Mouse (Mus musculus): Measurements from ENCODE around the gene Psme3. TPM values are rescaled to one million over a fixed set of nuclear protein-coding genes. Genes with fewer than 3 reads are reported as not detected.
A peak's percentile ranks its signal among the peaks of the same experiment; 100 is the strongest.

Psme3 gene
- polyA plus RNA-seq, 1 experiment: 89.9 TPM

- TF ChIP-seq MYOD1 (IDR thresholded peaks at IDR 0.05; ENCODE audit: control insufficient read depth, insufficient read length, low read depth) (no peak), USF1 (IDR thresholded peaks at IDR 0.05; ENCODE audit: low read depth) (no peak), CEBPB (IDR thresholded peaks at IDR 0.05; ENCODE audit: low read depth) (no peak), CTCF (IDR thresholded peaks at IDR 0.05; ENCODE audit: control insufficient read depth, insufficient read depth, insufficient read length) (no peak), FOSL1 (IDR thresholded peaks at IDR 0.05; ENCODE audit: insufficient read depth, low read length, poor library complexity, severe bottlenecking) (no peak), MYOG (IDR thresholded peaks at IDR 0.05; ENCODE audit: control insufficient read depth, extremely low read depth, insufficient read length) (no peak)
- Histone ChIP-seq H3K4me3 (ENCODE audit: insufficient read depth, poor library complexity, severe bottlenecking) (no peak overlapping the region), H3K36me3 (ENCODE audit: control insufficient read depth, insufficient read depth) (peaks cover 24% of the 10 kb centered on the region), H3K79me2 (ENCODE audit: control insufficient read depth, insufficient read depth) (no peaks in the 10 kb centered on the region), H3K27me3 (ENCODE audit: control insufficient read depth, insufficient read depth, insufficient read length) (no peaks in the 10 kb centered on the region), H3K79me3 (ENCODE audit: low read depth) (no peaks in the 10 kb centered on the region), H3ac (ENCODE audit: control insufficient read depth, insufficient read length, low read depth) (no peak overlapping the region)
These were observed 32.2 kb upstream of the Psme3 start for GRCm38 (mm10) chr11:101283805-101284204.

- H3K27me3 ChIP-seq (ENCODE audit: control insufficient read depth, insufficient read depth, insufficient read length): no peaks in the 10 kb centered on the region
- no peaks in the 10 kb centered on the region for H3K79me2 ChIP-seq (ENCODE audit: control insufficient read depth, insufficient read depth)
- peaks cover 53% of the 10 kb centered on the region for H3K36me3 ChIP-seq (ENCODE audit: control insufficient read depth, insufficient read depth)
These were observed 28.7 kb upstream of the Psme3 start for GRCm38 (mm10) chr11:101287306-101287705.

GRCm38 (mm10) chr11:101291231-101291630 is 24.8 kb upstream of the Psme3 start:
- TF ChIP-seq CTCF (IDR thresholded peaks at IDR 0.05; ENCODE audit: control insufficient read depth, insufficient read depth, insufficient read length) (no peak), MAX (IDR thresholded peaks at IDR 0.05) (no peak), FOSL1 (IDR thresholded peaks at IDR 0.05; ENCODE audit: insufficient read depth, low read length, poor library complexity, severe bottlenecking) (no peak), USF1 (IDR thresholded peaks at IDR 0.05; ENCODE audit: low read depth) (no peak), MYOG (IDR thresholded peaks at IDR 0.05; ENCODE audit: control insufficient read depth, extremely low read depth, insufficient read length) (no peak), CEBPB (IDR thresholded peaks at IDR 0.05; ENCODE audit: low read depth) (no peak), MYOD1 (IDR thresholded peaks at IDR 0.05; ENCODE audit: control insufficient read depth, insufficient read length, low read depth) (no peak)
- Histone ChIP-seq H3K27me3 (ENCODE audit: control insufficient read depth, insufficient read depth, insufficient read length) (no peaks in the 10 kb centered on the region), H3K36me3 (ENCODE audit: control insufficient read depth, insufficient read depth) (peaks cover 80% of the 10 kb centered on the region), H3ac (ENCODE audit: control insufficient read depth, insufficient read length, low read depth) (no peak overlapping the region), H3K79me2 (ENCODE audit: control insufficient read depth, insufficient read depth) (peaks cover 16% of the 10 kb centered on the region), H3K79me3 (ENCODE audit: low read depth) (no peaks in the 10 kb centered on the region), H3K4me3 (ENCODE audit: insufficient read depth, poor library complexity, severe bottlenecking) (no peak overlapping the region)

More at GRCm38 (mm10) chr11:101287306-101287705, 28.7 kb upstream of the Psme3 start:
- TF ChIP-seq CEBPB (IDR thresholded peaks at IDR 0.05; ENCODE audit: low read depth): peak; percentile 92
- no peak for TF ChIP-seq USF1 (IDR thresholded peaks at IDR 0.05; ENCODE audit: low read depth)
- TF ChIP-seq MAX (IDR thresholded peaks at IDR 0.05): no peak
- H3K79me3 ChIP-seq (ENCODE audit: low read depth): no peaks in the 10 kb centered on the region
- H3K4me3 ChIP-seq (ENCODE audit: insufficient read depth, poor library complexity, severe bottlenecking): no peak overlapping the region
- H3ac ChIP-seq (ENCODE audit: control insufficient read depth, insufficient read length, low read depth): no peak overlapping the region

GRCm38 (mm10) chr11:101295191-101295590 is 20.8 kb upstream of the Psme3 start:
- TF ChIP-seq FOSL1 (IDR thresholded peaks at IDR 0.05; ENCODE audit: insufficient read depth, low read length, poor library complexity, severe bottlenecking) (no peak), CTCF (IDR thresholded peaks at IDR 0.05; ENCODE audit: control insufficient read depth, insufficient read depth, insufficient read length) (no peak), MYOD1 (IDR thresholded peaks at IDR 0.05; ENCODE audit: control insufficient read depth, insufficient read length, low read depth) (no peak), CEBPB (IDR thresholded peaks at IDR 0.05; ENCODE audit: low read depth) (no peak), MYOG (IDR thresholded peaks at IDR 0.05; ENCODE audit: control insufficient read depth, extremely low read depth, insufficient read length) (no peak), USF1 (IDR thresholded peaks at IDR 0.05; ENCODE audit: low read depth) (no peak), MAX (IDR thresholded peaks at IDR 0.05) (no peak)
- Histone ChIP-seq H3K27me3 (ENCODE audit: control insufficient read depth, insufficient read depth, insufficient read length) (no peaks in the 10 kb centered on the region), H3K79me2 (ENCODE audit: control insufficient read depth, insufficient read depth) (peaks cover 55% of the 10 kb centered on the region), H3K36me3 (ENCODE audit: control insufficient read depth, insufficient read depth) (peaks cover 74% of the 10 kb centered on the region), H3ac (ENCODE audit: control insufficient read depth, insufficient read length, low read depth) (no peak overlapping the region), H3K4me3 (ENCODE audit: insufficient read depth, poor library complexity, severe bottlenecking) (no peak overlapping the region), H3K79me3 (ENCODE audit: low read depth) (peaks cover 26% of the 10 kb centered on the region)

- H3K4me3 ChIP-seq (ENCODE audit: insufficient read depth, poor library complexity, severe bottlenecking): peak overlapping the region; percentile 81
- peaks cover 27% of the 10 kb centered on the region for H3K36me3 ChIP-seq (ENCODE audit: control insufficient read depth, insufficient read depth)
- peaks cover 61% of the 10 kb centered on the region for H3K79me2 ChIP-seq (ENCODE audit: control insufficient read depth, insufficient read depth)
- TF ChIP-seq MAX (IDR thresholded peaks at IDR 0.05) (no peak), CTCF (IDR thresholded peaks at IDR 0.05; ENCODE audit: control insufficient read depth, insufficient read depth, insufficient read length) (no peak), MYOG (IDR thresholded peaks at IDR 0.05; ENCODE audit: control insufficient read depth, extremely low read depth, insufficient read length) (no peak), USF1 (IDR thresholded peaks at IDR 0.05; ENCODE audit: low read depth) (no peak), FOSL1 (IDR thresholded peaks at IDR 0.05; ENCODE audit: insufficient read depth, low read length, poor library complexity, severe bottlenecking) (no peak), CEBPB (IDR thresholded peaks at IDR 0.05; ENCODE audit: low read depth) (no peak)
- no peaks in the 10 kb centered on the region for H3K27me3 ChIP-seq (ENCODE audit: control insufficient read depth, insufficient read depth, insufficient read length)
- H3K79me3 ChIP-seq (ENCODE audit: low read depth): peaks cover 41% of the 10 kb centered on the region
- H3ac ChIP-seq (ENCODE audit: control insufficient read depth, insufficient read length, low read depth): peak overlapping the region; percentile 31
These were observed 15.1 kb upstream of the Psme3 start for GRCm38 (mm10) chr11:101300881-101301280.

DNA sequence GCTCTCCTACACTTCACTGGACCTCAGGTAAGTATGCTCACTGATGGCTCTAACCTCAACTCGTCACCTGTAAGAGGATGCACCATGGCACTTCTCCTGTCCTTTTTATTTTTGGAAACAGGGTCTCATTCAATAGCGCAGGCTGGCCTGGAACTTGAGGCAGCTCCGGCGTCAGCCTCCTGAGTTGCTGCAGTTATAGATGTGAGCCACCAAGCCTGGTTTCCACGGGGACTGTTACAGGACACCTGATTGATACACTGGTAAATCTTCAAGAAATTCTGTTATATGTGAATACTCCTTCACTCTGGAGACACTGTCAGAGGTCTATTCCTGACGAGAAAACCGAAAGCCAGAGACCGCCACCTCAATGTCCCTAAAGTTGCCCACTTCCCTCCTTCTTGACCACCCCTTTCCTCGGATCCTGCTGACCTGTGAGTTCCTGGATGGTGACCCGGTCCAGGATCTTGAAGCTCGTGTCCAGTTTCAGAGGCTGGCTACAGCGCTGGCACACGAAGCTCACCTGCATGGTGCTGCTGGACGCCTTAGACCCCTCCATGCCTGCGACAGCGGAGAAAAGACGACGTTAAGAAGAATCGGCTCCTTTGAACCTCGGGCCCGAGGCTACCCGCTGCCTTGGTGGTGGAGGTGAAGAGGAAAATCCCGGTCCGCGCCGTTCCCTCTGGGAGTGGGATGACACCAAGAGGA is 14.6 kb upstream of the Psme3 start:
- Histone ChIP-seq H3K79me3 (ENCODE audit: low read depth) (peaks cover 41% of the 10 kb centered on the region), H3K36me3 (ENCODE audit: control insufficient read depth, insufficient read depth) (peaks cover 22% of the 10 kb centered on the region), H3K4me3 (ENCODE audit: insufficient read depth, poor library complexity, severe bottlenecking) (peak overlapping the region; percentile 81), H3K27me3 (ENCODE audit: control insufficient read depth, insufficient read depth, insufficient read length) (no peaks in the 10 kb centered on the region), H3K79me2 (ENCODE audit: control insufficient read depth, insufficient read depth) (peaks cover 55% of the 10 kb centered on the region), H3ac (ENCODE audit: control insufficient read depth, insufficient read length, low read depth) (peak overlapping the region; percentile 66)
- TF ChIP-seq CEBPB (IDR thresholded peaks at IDR 0.05; ENCODE audit: low read depth) (no peak), CTCF (IDR thresholded peaks at IDR 0.05; ENCODE audit: control insufficient read depth, insufficient read depth, insufficient read length) (no peak), MYOD1 (IDR thresholded peaks at IDR 0.05; ENCODE audit: control insufficient read depth, insufficient read length, low read depth) (no peak), FOSL1 (IDR thresholded peaks at IDR 0.05; ENCODE audit: insufficient read depth, low read length, poor library complexity, severe bottlenecking) (no peak), MAX (IDR thresholded peaks at IDR 0.05) (no peak), MYOG (IDR thresholded peaks at IDR 0.05; ENCODE audit: control insufficient read depth, extremely low read depth, insufficient read length) (no peak), USF1 (IDR thresholded peaks at IDR 0.05; ENCODE audit: low read depth) (no peak)

All from C2C12 (cell line).